Mouse (Mus musculus) heart, postnatal 0 days (tissue): ENCODE measurements around the gene Jazf1. TPM values are rescaled to one million over a fixed set of nuclear protein-coding genes. Genes with fewer than 3 reads are reported as not detected.

Experiments used
- ATAC-seq: fragments of 200-750 bp; cut with Nextera tagmentation; 2 replicates; pipeline ENCODE4 v1.8.0; 2017; ENCODE audit warnings: low read depth, moderate number of reproducible peaks, moderate library complexity; ENCODE audit not compliant: insufficient read depth
- DNase-seq: peaks from one replicate; pipeline ENCODE4 v3.0.0-alpha.2; 2016; ENCODE audit warnings: low spot score
- H3K27ac ChIP-seq: fragments of 300-500 bp; sonication (generic); 2 replicates; pipeline ENCODE4 v1.5.1; 2014; ENCODE audit warnings: low read depth, mild to moderate bottlenecking
- H3K27me3 ChIP-seq: fragments of 300-500 bp; sonication (generic); 2 replicates; pipeline ENCODE4 v1.6.1; 2014; ENCODE audit warnings: low read length, mixed read lengths; ENCODE audit not compliant: control insufficient read depth, insufficient read depth
- H3K36me3 ChIP-seq: fragments of 300-500 bp; sonication (generic); replicated peaks from 2 replicates; pipeline ENCODE4 v1.6.1; 2014; ENCODE audit warnings: low read length, mixed read lengths; ENCODE audit not compliant: control insufficient read depth, insufficient read depth
- H3K4me1 ChIP-seq: fragments of 300-500 bp; sonication (generic); 2 replicates; pipeline ENCODE4 v1.6.1; 2014; ENCODE audit warnings: antibody characterized with exemption; ENCODE audit not compliant: control insufficient read depth, insufficient read depth
- H3K4me2 ChIP-seq: fragments of 300-500 bp; sonication (generic); 2 replicates; pipeline ENCODE4 v1.6.1; 2014; ENCODE audit warnings: low read depth, mild to moderate bottlenecking, low read length, moderate library complexity
- H3K4me3 ChIP-seq: fragments of 300-500 bp; sonication (generic); 2 replicates; pipeline ENCODE4 v1.5.1; 2014; ENCODE audit warnings: low read depth, low read length
- H3K9ac ChIP-seq: fragments of 300-500 bp; sonication (generic); replicated peaks from 2 replicates; pipeline ENCODE4 v1.6.1; 2014; ENCODE audit warnings: low read depth, low read length, mixed read lengths
- H3K9me3 ChIP-seq: fragments of 300-500 bp; sonication (generic); replicated peaks from 2 replicates; pipeline ENCODE4 v1.6.1; 2016; ENCODE audit warnings: low read length; ENCODE audit not compliant: control insufficient read depth
- CTCF ChIP-seq: IDR thresholded peaks from 2 replicates; pipeline ENCODE4 v1.5.1; 2016; ENCODE audit warnings: antibody characterized with exemption, control low read depth, low read depth
- EP300 ChIP-seq: IDR thresholded peaks from 2 replicates; pipeline ENCODE4 v1.6.1; 2016; ENCODE audit warnings: antibody characterized with exemption, low read depth
- WGBS: fragments of 180-500 bp; shearing (Covaris S2); extraction: QIAGEN DNeasy Blood & Tissue Kit; methylation state at CpG from one replicate; pipeline ENCODE4 v1.1.7; 2014; 5-methylcytosine and 5-hydroxymethylcytosine counted together
- polyA plus RNA-seq: library from polyadenylated mRNA; unstranded; fragments of >200 nt; fragmentation: Nextera tagmentation; extraction: Ambion mirVana; gene quantifications from 2 replicates; pipeline ENCODE4 v1.2.1, GENCODE M21; 2015
- total RNA-seq: library from RNA; depleted of rRNA; stranded (reverse); fragments of >200 nt; gene quantifications from 2 replicates; pipeline ENCODE4 v1.2.3, GENCODE M21; 2014; ENCODE audit warnings: low replicate concordance

Gene Jazf1
- total and polyA plus RNA-seq, 2 experiments from 2014 or later = 6.0 to 9.5 TPM

DNA sequence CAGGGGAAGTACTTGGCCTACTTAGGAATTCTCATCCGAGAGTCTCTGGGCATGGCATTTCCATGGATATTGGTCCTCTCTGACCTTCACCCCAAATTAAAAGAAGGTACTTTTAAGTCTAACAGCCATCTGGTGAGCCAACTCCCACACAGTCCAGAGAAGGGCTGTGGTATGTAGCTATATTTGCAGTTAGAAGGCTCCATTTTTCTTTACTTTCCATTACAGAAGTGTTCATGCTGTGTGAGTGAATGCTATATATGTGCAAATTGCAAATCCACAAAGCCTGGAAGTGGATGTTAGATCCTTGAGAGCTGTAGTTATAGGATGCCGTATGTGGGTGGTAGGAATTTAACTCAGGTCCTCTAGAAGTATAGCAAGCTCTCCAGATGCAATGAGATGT, 245.8 kb downstream of the Jazf1 start:
- H3K4me3 ChIP-seq = no peak overlapping the region
- H3K9ac ChIP-seq = no peak overlapping the region
- no peak overlapping the region for H3K27ac ChIP-seq
- TF ChIP-seq EP300 = no peak
- no peak for TF ChIP-seq CTCF
- WGBS = 86% methylated on average over 2 of the region's 2 CpGs
- H3K4me2 ChIP-seq = no peak overlapping the region
- ATAC-seq (no peak), DNase-seq (no peak)
- H3K27me3 ChIP-seq = no peaks in the 10 kb centered on the region
- H3K36me3 ChIP-seq = no peaks in the 10 kb centered on the region
- no peaks in the 10 kb centered on the region for H3K9me3 ChIP-seq
- H3K4me1 ChIP-seq = 0 out of 2 replicates have a peak, but pooled peaks cover 4% of the 10 kb centered on the region

DNA sequence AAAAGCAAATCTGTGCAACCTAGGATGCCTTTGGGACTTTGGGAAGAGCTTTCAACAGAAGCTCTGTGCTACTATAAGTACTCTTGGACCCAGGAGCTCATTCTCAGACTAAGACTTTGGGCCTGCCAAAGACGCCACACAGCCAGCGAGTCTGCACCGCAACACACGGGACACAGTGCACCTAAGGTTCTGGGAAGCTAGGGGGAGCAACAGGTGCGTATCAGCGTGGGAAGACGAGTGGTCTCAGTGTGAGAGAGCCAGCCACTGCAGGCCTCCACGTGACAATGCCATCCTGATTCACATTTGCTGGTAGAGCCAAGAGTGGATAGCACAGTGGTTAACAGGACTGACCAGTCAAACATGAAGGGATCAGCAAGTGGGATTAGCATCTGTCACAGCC, 249.1 kb downstream of the Jazf1 start:
- 76% methylated on average over 8 of the region's 8 CpGs for WGBS
- DNase-seq = no peak
- Histone ChIP-seq H3K27ac (no peak overlapping the region), H3K4me3 (no peak overlapping the region), H3K9me3 (no peaks in the 10 kb centered on the region), H3K9ac (no peak overlapping the region), H3K4me1 (no peaks in the 10 kb centered on the region), H3K36me3 (no peaks in the 10 kb centered on the region), H3K27me3 (no peaks in the 10 kb centered on the region), H3K4me2 (no peak overlapping the region)
- ATAC-seq = no peak
- TF ChIP-seq EP300 (no peak), CTCF (no peak)

DNA sequence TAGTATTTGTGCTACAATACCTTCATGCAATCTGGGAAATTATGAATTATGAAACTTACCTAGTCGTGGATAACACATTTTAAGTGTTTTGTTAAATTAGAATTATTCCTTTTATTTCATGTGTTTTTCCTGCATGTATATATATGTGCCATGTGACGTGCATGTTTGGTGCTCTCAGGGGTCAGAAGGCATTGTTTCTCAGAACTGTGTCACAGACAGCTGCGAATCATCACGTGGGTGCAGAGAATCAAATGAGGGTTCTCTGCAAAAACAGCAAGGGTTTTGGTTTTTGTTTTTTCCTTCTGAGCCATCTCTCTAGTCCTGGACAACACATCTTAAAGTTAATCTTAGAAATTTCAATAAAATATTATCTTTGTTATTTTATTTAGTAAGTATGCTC, 250.4 kb downstream of the Jazf1 start:
- Histone ChIP-seq H3K9ac (no peak overlapping the region), H3K27ac (no peak overlapping the region), H3K4me2 (no peak overlapping the region), H3K4me1 (no peaks in the 10 kb centered on the region), H3K36me3 (no peaks in the 10 kb centered on the region), H3K9me3 (no peaks in the 10 kb centered on the region), H3K4me3 (no peak overlapping the region), H3K27me3 (no peaks in the 10 kb centered on the region)
- DNase-seq (no peak), ATAC-seq (no peak)
- TF ChIP-seq CTCF (no peak), EP300 (no peak)
- 87% methylated on average over 4 of the region's 4 CpGs for WGBS

DNA sequence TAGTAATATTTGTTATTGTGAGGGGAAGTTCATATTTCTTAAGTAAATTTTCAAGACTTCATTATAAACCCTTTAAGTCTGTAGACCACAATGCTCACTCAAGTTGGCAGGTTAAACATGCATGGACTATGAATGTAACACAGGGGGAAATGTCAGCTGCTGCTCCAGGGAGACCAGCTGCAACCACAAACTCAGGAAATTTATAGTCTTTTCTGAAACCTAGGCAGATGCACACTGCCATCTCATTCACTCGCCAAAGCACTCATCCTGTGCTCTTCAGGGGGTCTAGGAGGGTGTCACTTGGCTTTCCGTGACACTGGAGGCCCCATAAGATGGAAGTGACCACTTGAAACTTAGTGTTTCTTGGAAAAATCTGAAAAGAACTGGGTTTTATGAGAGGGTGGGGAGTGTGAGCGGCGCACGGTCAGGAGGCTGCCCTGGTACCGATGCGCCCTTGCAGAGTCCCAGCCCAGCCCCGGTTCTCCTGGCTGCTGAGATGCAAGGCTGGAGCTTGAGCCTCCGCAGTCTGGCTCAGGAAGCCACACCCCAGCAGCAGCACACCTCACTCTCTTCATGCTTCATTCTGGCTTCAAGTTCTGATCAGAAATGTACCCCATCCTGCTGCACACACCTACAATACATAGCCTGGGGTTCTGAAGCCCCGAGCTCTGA, 251.1 kb downstream of the Jazf1 start:
- 83% methylated on average over 10 of the region's 10 CpGs for WGBS

DNA sequence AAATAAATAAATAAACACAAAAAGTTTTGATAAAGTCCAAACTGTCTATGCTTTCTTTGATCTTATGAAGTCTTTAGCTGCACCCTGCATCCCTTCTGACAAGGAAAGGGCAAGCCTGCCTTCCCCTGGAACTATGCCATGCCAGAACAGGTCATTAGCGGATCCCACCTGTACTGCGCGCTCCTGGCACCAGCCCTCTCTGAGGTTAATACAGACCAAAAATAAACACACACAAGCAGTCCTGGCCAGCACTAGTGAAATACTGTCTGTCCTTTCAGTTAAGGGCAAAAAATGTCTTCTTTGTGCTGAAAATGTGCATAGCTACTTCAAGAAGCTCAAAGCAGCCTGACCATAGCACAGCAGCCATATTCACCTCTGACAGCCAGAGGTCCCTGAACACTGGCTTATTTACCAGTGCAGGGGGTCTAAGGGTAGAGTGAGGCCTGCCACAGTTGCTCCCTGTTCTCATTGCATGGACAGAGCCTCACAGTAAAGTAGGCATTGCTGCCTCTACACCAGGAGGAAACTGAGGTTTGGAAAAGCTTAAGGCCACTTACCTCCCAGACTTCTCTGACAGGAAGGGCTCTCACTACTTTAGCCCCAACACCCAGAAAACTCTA, 263.1 kb downstream of the Jazf1 start:
- H3K27me3 ChIP-seq = no peaks in the 10 kb centered on the region

More for the DNA sequence above, 251.1 kb downstream of the Jazf1 start:
- Histone ChIP-seq H3K4me2 (no peak overlapping the region), H3K36me3 (no peaks in the 10 kb centered on the region), H3K27me3 (no peaks in the 10 kb centered on the region), H3K4me3 (no peak overlapping the region), H3K27ac (no peak overlapping the region; the same call in 1 of the 2 replicates), H3K4me1 (no peaks in the 10 kb centered on the region), H3K9ac (no peak overlapping the region), H3K9me3 (no peaks in the 10 kb centered on the region)
- ATAC-seq (no peak), DNase-seq (no peak)
- TF ChIP-seq CTCF = no peak
- TF ChIP-seq EP300 = no peak

More for the DNA sequence above, 263.1 kb downstream of the Jazf1 start:
- Histone ChIP-seq H3K36me3 (no peaks in the 10 kb centered on the region), H3K4me2 (no peak overlapping the region), H3K27ac (no peak overlapping the region), H3K9me3 (no peaks in the 10 kb centered on the region), H3K9ac (no peak overlapping the region), H3K4me1 (peaks cover 4% of the 10 kb centered on the region; the same call in 1 of the 2 replicates), H3K4me3 (no peak overlapping the region)
- ATAC-seq (no peak), DNase-seq (no peak)
- WGBS = 86% methylated on average over 3 of the region's 3 CpGs
- TF ChIP-seq CTCF (no peak), EP300 (no peak)
